Mouse (Mus musculus) limb, embryonic 14.5 days (tissue): ENCODE measurements around the gene Mall. TPM values are rescaled to one million over a fixed set of nuclear protein-coding genes. Genes with fewer than 3 reads are reported as not detected.

Source experiments
- ATAC-seq: fragments of 200-750 bp; cut with Nextera tagmentation; 2 replicates; pipeline ENCODE4 v1.8.0; 2017; ENCODE audit warnings: low read depth, moderate number of reproducible peaks, moderate TSS enrichment; ENCODE audit not compliant: low FRiP score
- DNase-seq: peaks from one replicate; pipeline ENCODE4 v3.0.0-alpha.2; 2015; ENCODE audit warnings: low spot score
- H3K27ac ChIP-seq: fragments of 300-500 bp; sonication (generic); replicated peaks from 2 replicates; pipeline ENCODE4 v1.5.1; 2014; ENCODE audit warnings: low read depth, mild to moderate bottlenecking, low read length, moderate library complexity, mixed read lengths
- H3K27me3 ChIP-seq: fragments of 300-500 bp; sonication (generic); 2 replicates; pipeline ENCODE4 v1.6.1; 2014; ENCODE audit warnings: low read length, mixed read lengths; ENCODE audit not compliant: control insufficient read depth, insufficient read depth
- H3K36me3 ChIP-seq: fragments of 300-500 bp; sonication (generic); 2 replicates; pipeline ENCODE4 v1.6.1; 2014; ENCODE audit warnings: mild to moderate bottlenecking, low read length, moderate library complexity, mixed read lengths; ENCODE audit not compliant: control insufficient read depth, insufficient read depth
- H3K4me1 ChIP-seq: fragments of 300-500 bp; sonication (generic); 2 replicates; pipeline ENCODE4 v1.6.1; 2014; ENCODE audit warnings: antibody characterized with exemption, low read length, mixed read lengths; ENCODE audit not compliant: control insufficient read depth, insufficient read depth
- H3K4me2 ChIP-seq: fragments of 300-500 bp; sonication (generic); replicated peaks from 2 replicates; pipeline ENCODE4 v1.6.1; 2014; ENCODE audit warnings: low read depth, mild to moderate bottlenecking, low read length, moderate library complexity; ENCODE audit not compliant: severe bottlenecking
- H3K4me3 ChIP-seq: fragments of 300-500 bp; sonication (generic); replicated peaks from 2 replicates; pipeline ENCODE4 v1.5.1; 2014; ENCODE audit warnings: low read length
- H3K9ac ChIP-seq: fragments of 300-500 bp; sonication (generic); 2 replicates; pipeline ENCODE4 v1.6.1; 2014; ENCODE audit warnings: mild to moderate bottlenecking, low read depth, low read length, moderate library complexity; ENCODE audit not compliant: severe bottlenecking
- H3K9me3 ChIP-seq: fragments of 300-500 bp; sonication (generic); 2 replicates; pipeline ENCODE4 v1.6.1; 2016; ENCODE audit warnings: low read length; ENCODE audit not compliant: control insufficient read depth
- POLR2A ChIP-seq: fragments of 200-500 bp; IDR thresholded peaks from 2 replicates; pipeline ENCODE4 v1.8.0; 2012; ENCODE audit warnings: inconsistent platforms, mild to moderate bottlenecking, moderate library complexity, borderline replicate concordance; ENCODE audit not compliant: insufficient read depth, insufficient read length; ENCODE audit errors: extremely low read depth
- WGBS: fragments of 180-500 bp; shearing (Covaris S2); extraction: QIAGEN DNeasy Blood & Tissue Kit; methylation state at CpG from one replicate; pipeline ENCODE4 v1.1.7; 2014; 5-methylcytosine and 5-hydroxymethylcytosine counted together
- polyA plus RNA-seq, 2 experiments: library from polyadenylated mRNA; depleted of rRNA in 1 of 2; stranded (reverse) in 1 of 2; unstranded in 1 of 2; fragments of >200 nt; fragmentation: Nextera tagmentation in 1 of 2; extraction: Ambion mirVana in 1 of 2; gene quantifications; 2 replicates each; pipeline versions ENCODE4 v1.2.1 to v1.2.3; 2012 to 2014

Mall gene
- polyA plus RNA-seq, 2 experiments = 16.8 to 30.4 TPM

DNA sequence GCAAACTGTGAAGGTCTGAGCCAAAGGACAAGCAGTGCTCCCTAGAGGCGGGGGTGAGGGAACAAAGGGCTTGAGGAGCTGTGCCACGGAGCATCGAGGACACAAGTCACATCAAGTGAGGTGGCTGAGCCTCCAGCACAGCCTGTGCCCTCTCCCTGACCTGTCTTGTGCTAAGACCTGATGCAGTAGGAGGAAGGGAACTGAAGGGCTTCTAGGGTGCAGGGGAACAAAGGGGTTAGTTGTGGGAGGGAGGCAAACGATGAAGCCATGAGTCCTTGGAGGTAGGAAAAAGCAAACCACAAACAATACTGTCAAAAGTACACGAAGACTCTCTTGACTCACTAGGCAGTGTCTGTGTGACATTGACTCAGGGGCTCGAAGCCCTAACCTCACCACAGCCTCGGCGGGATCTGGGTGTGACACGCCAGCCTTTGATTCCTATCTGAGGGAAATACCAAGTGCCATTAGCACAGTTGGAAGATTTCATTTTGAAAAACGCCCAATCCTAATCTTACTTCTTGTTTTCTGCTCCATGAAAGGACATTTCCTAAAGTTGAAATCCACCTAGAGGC, 30.8 kb upstream of the Mall start:
- Histone ChIP-seq H3K4me2 (no peak overlapping the region), H3K27me3 (no peaks in the 10 kb centered on the region), H3K9me3 (no peaks in the 10 kb centered on the region), H3K9ac (no peak overlapping the region), H3K27ac (no peak overlapping the region), H3K4me1 (no peaks in the 10 kb centered on the region), H3K4me3 (no peak overlapping the region), H3K36me3 (peaks cover 38% of the 10 kb centered on the region)
- ATAC-seq (no peak), DNase-seq (no peak)
- 76% methylated on average over 10 of the region's 10 CpGs for WGBS
- no peak for TF ChIP-seq POLR2A

GRCm38 (mm10) chr2:127760014-127760413, 30.3 kb upstream of the Mall start:
- ATAC-seq = no peak
- no peak overlapping the region for H3K4me2 ChIP-seq
- H3K27ac ChIP-seq = no peak overlapping the region
- H3K9ac ChIP-seq = no peak overlapping the region
- no peaks in the 10 kb centered on the region for H3K27me3 ChIP-seq
- TF ChIP-seq POLR2A = no peak
- 89% methylated on average over 6 of the region's 6 CpGs for WGBS
- H3K36me3 ChIP-seq = peaks cover 33% of the 10 kb centered on the region
- no peak for DNase-seq
- H3K4me3 ChIP-seq = no peak overlapping the region
- no peaks in the 10 kb centered on the region for H3K9me3 ChIP-seq
- no peaks in the 10 kb centered on the region for H3K4me1 ChIP-seq

GRCm38 (mm10) chr2:127759157-127759880, 29.6 kb upstream of the Mall start:
- no peak overlapping the region for H3K27ac ChIP-seq
- H3K36me3 ChIP-seq = peaks cover 33% of the 10 kb centered on the region
- H3K27me3 ChIP-seq = no peaks in the 10 kb centered on the region
- 84% methylated on average over 5 of the region's 5 CpGs for WGBS
- DNase-seq (no peak), ATAC-seq (no peak)
- no peak overlapping the region for H3K4me2 ChIP-seq
- no peak overlapping the region for H3K9ac ChIP-seq
- H3K4me3 ChIP-seq = no peak overlapping the region
- TF ChIP-seq POLR2A = no peak
- H3K9me3 ChIP-seq = no peaks in the 10 kb centered on the region
- H3K4me1 ChIP-seq = no peaks in the 10 kb centered on the region

DNA sequence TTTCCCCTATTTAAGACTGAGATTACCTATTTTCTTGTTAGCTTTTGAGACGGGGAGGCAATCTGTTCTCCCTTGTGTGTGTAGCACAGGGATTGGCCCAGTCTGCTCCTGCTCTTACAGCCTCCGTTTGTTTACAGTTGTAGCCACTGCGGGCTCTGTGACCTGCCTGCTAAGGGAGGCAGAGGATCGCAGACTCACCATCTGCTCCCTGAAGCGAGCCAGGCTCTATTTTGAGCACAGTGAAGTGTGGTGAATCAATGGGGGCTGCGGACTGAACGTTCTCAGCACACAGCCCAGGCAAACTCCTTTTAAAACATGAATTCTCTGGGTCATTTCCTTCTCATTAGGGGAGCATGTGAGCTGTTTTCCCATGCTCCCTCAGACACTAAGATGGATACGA, 27.4 kb upstream of the Mall start:
- H3K36me3 ChIP-seq = peaks cover 20% of the 10 kb centered on the region
- no peak for TF ChIP-seq POLR2A

GRCm38 (mm10) chr2:127754113-127754512, 24.4 kb upstream of the Mall start:
- H3K9me3 ChIP-seq = no peaks in the 10 kb centered on the region
- no peak overlapping the region for H3K4me2 ChIP-seq
- no peaks in the 10 kb centered on the region for H3K4me1 ChIP-seq
- DNase-seq (no peak), ATAC-seq (no peak)
- TF ChIP-seq POLR2A = no peak
- peaks cover 4% of the 10 kb centered on the region; the same call in 1 of the 2 replicates for H3K36me3 ChIP-seq
- no peak overlapping the region for H3K9ac ChIP-seq
- no peaks in the 10 kb centered on the region for H3K27me3 ChIP-seq
- H3K27ac ChIP-seq = no peak overlapping the region
- 94% methylated on average over 4 of the region's 4 CpGs for WGBS
- no peak overlapping the region for H3K4me3 ChIP-seq

More for the DNA sequence above, 27.4 kb upstream of the Mall start:
- H3K27me3 ChIP-seq = no peaks in the 10 kb centered on the region
- DNase-seq = no peak
- H3K4me2 ChIP-seq = no peak overlapping the region
- no peak overlapping the region for H3K4me3 ChIP-seq
- ATAC-seq = no peak
- no peaks in the 10 kb centered on the region for H3K9me3 ChIP-seq
- no peaks in the 10 kb centered on the region for H3K4me1 ChIP-seq
- H3K27ac ChIP-seq = no peak overlapping the region
- H3K9ac ChIP-seq = no peak overlapping the region
- 33% methylated on average over 8 of the region's 8 CpGs for WGBS
